Mouse (Mus musculus) CD4-positive, CD25-positive, alpha-beta regulatory T cell, adult 2 months (primary cell): Measurements from ENCODE around the gene Elmo3.

Experiments
- DNase-seq: peaks from one replicate; pipeline ENCODE4 v3.0.0-alpha.2; 2012; ENCODE audit warnings: low read depth, low spot score

The Elmo3 gene

GRCm38 (mm10) chr8:105354549-105354948 is 49.1 kb downstream of the Elmo3 start:
- no peak for DNase-seq

GRCm38 (mm10) chr8:105355179-105356024 is 50.0 kb downstream of the Elmo3 start:
- peak; percentile 33 for DNase-seq

- DNase-seq = no peak
Measured at GRCm38 (mm10) chr8:105356681-105357080, 51.3 kb downstream of the Elmo3 start.

- no peak for DNase-seq
Measured at GRCm38 (mm10) chr8:105359208-105359607, 53.8 kb downstream of the Elmo3 start.

- DNase-seq = no peak
Measured at GRCm38 (mm10) chr8:105359646-105360045, 54.2 kb downstream of the Elmo3 start.
